Mouse (Mus musculus) lung, embryonic 14.5 days (tissue): ENCODE results near the gene Ntng2. TPM values are rescaled to one million over a fixed set of nuclear protein-coding genes. Genes with fewer than 3 reads are reported as not detected.

Source experiments
- ATAC-seq: fragments of 200-750 bp; cut with Nextera tagmentation; 2 replicates; pipeline ENCODE4 v1.8.0; 2017; ENCODE audit warnings: mild to moderate bottlenecking, moderate TSS enrichment, moderate library complexity; ENCODE audit not compliant: insufficient read depth
- DNase-seq: peaks from one replicate; pipeline ENCODE4 v3.0.0-alpha.2; 2015
- H3K27ac ChIP-seq: fragments of 300-500 bp; sonication (generic); 2 replicates; pipeline ENCODE4 v1.5.1; 2014; ENCODE audit warnings: low read depth, mild to moderate bottlenecking, moderate library complexity
- H3K27me3 ChIP-seq: fragments of 300-500 bp; sonication (generic); 2 replicates; pipeline ENCODE4 v1.6.1; 2014; ENCODE audit warnings: low read length, control low read depth; ENCODE audit not compliant: insufficient read depth
- H3K36me3 ChIP-seq: fragments of 300-500 bp; sonication (generic); 2 replicates; pipeline ENCODE4 v1.6.1; 2014; ENCODE audit warnings: control low read depth; ENCODE audit not compliant: insufficient read depth
- H3K4me1 ChIP-seq: fragments of 300-500 bp; sonication (generic); 2 replicates; pipeline ENCODE4 v1.6.1; 2014; ENCODE audit warnings: antibody characterized with exemption, control low read depth; ENCODE audit not compliant: insufficient read depth
- H3K4me2 ChIP-seq: fragments of 300-500 bp; sonication (generic); 2 replicates; pipeline ENCODE4 v1.6.1; 2014; ENCODE audit warnings: mild to moderate bottlenecking
- H3K4me3 ChIP-seq: fragments of 300-500 bp; sonication (generic); 2 replicates; pipeline ENCODE4 v1.5.1; 2014; ENCODE audit warnings: low read depth, low read length
- H3K9ac ChIP-seq: fragments of 300-500 bp; sonication (generic); 2 replicates; pipeline ENCODE4 v1.6.1; 2014
- H3K9me3 ChIP-seq: fragments of 300-500 bp; sonication (generic); 2 replicates; pipeline ENCODE4 v1.6.1; 2016; ENCODE audit warnings: low read depth, low read length, control low read depth
- CTCF ChIP-seq: IDR thresholded peaks from 2 replicates; pipeline ENCODE4 v1.5.1; 2016; ENCODE audit warnings: antibody characterized with exemption, low read depth
- WGBS: fragments of 180-500 bp; shearing (Covaris S2); extraction: QIAGEN DNeasy Blood & Tissue Kit; methylation state at CpG from one replicate; pipeline ENCODE4 v1.1.7; 2014; 5-methylcytosine and 5-hydroxymethylcytosine counted together
- polyA plus RNA-seq: library from polyadenylated mRNA; unstranded; fragments of >200 nt; fragmentation: Nextera tagmentation; extraction: Ambion mirVana; gene quantifications from 2 replicates; pipeline ENCODE4 v1.2.1, GENCODE M21; 2014

Ntng2 gene
- polyA plus RNA-seq, 1 experiment from 2014 or later, result 0.99 TPM

DNA sequence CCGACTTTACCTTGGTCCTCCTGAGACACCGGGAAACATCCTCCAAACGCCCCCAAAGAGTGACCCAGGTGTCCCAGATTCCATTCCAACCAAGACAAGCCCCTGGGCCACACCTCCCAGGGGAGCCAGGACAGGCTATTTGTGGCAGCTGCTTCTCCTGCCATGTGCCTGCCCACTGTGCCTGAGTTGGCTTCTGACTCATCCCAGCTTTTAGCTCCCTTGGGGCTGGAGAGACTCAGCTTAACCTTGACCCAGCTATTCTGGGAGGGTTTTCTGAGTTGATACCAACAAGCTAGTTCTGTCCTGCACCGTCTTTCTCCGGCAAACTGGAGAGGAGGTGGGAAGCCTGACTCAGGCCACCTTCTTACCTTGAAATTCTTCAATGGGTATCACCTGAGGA lies 54.4 kb downstream of the Ntng2 start:
- TF ChIP-seq CTCF, result no peak
- H3K4me2 ChIP-seq, result no peak overlapping the region

DNA sequence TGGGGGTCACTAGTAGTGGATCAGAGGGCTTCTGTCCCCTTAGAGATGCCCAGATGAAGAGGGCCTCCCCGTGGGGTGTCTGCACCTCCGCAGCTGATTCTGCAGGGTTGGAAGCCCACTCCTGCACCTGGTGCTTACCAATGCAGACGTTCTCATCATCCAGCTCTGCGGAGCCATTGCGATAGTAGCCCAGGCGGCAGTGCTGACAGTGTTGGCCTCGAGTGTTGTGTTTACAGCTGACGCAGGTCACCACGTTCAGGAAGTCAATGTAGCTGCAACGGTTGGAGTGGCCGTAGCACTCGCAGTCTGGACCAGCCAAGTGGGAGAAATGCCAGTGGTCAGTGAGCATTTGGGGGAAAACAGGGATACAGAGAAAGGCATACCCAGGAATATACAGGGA lies 56.0 kb downstream of the Ntng2 start:
- WGBS, result 59% methylated on average over 12 of the region's 12 CpGs
- H3K9ac ChIP-seq, result no peak overlapping the region
- no peak for TF ChIP-seq CTCF
- no peak overlapping the region for H3K27ac ChIP-seq
- no peaks in the 10 kb centered on the region for H3K36me3 ChIP-seq
- no peak overlapping the region for H3K4me3 ChIP-seq
- ATAC-seq (no peak), DNase-seq (no peak)
- H3K27me3 ChIP-seq, result peaks cover 21% of the 10 kb centered on the region
- 0 out of 2 replicates have a peak, but pooled peaks cover 3% of the 10 kb centered on the region for H3K4me1 ChIP-seq
- H3K9me3 ChIP-seq, result no peaks in the 10 kb centered on the region
- H3K4me2 ChIP-seq, result no peak overlapping the region

More for the DNA sequence above, 54.4 kb downstream of the Ntng2 start:
- DNase-seq (no peak), ATAC-seq (no peak)
- Histone ChIP-seq H3K36me3 (no peaks in the 10 kb centered on the region), H3K27ac (no peak overlapping the region), H3K4me3 (no peak overlapping the region), H3K9me3 (no peaks in the 10 kb centered on the region), H3K4me1 (0 out of 2 replicates have a peak, but pooled peaks cover 3% of the 10 kb centered on the region), H3K27me3 (peaks cover 21% of the 10 kb centered on the region), H3K9ac (no peak overlapping the region)
- 67% methylated on average over 5 of the region's 5 CpGs for WGBS

DNA sequence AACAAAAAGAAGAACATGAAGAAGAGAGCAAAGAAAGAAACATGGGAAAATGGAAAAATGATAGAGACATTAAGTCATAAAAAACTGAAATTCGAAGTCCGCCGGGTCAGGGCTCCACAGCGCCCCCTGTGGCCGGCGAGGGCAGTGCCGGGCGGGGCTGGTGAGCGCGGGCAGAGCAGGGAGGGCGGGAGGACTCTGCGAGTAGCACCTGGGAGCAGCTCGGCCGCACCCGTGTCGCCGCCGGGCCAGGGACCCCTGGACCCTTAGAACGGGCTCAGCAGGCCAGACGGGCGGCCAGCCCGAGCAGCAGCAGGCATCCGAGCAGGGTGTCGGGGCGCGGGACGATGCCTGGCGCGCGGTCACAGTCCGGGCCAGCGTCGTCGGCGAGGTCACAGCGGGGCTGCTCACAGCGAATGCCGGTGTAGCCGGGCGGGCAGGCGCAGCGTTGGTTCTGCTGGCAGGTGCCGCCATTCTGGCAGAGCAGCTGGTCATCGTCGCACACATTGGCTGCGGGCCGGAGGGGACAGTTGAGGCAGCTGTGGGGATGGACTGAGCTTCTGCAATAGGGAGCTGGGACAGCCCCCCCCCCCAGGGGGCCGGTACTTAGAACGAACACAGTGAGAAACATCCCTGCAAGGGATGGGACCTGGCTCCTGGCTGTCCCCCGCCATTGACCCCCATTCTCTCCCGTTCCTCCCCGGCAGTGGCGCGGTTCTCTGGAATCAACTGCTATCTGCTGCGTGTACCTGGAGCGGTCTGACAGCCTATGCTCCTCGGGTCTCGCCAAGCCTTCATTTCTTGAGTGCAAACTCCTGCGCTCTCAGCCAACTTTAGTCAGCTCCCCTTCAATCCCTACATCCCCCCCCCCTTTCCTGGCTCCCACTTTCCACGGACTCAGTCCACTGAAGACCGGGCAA lies 58.0 kb downstream of the Ntng2 start:
- no peak overlapping the region for H3K27ac ChIP-seq
- peaks cover 21% of the 10 kb centered on the region for H3K27me3 ChIP-seq
- no peaks in the 10 kb centered on the region for H3K36me3 ChIP-seq
- H3K4me3 ChIP-seq, result peak overlapping the region; percentile 41
- WGBS, result 1% methylated on average over 59 of the region's 61 CpGs
- H3K9ac ChIP-seq, result peak overlapping the region; percentile 44
- peak; percentile 78 for TF ChIP-seq CTCF
- H3K9me3 ChIP-seq, result no peaks in the 10 kb centered on the region
- DNase-seq (peak; percentile 78), ATAC-seq (peak; percentile 72)
- H3K4me1 ChIP-seq, result 0 out of 2 replicates have a peak, but pooled peaks cover 3% of the 10 kb centered on the region
- peak overlapping the region; percentile 95 for H3K4me2 ChIP-seq

DNA sequence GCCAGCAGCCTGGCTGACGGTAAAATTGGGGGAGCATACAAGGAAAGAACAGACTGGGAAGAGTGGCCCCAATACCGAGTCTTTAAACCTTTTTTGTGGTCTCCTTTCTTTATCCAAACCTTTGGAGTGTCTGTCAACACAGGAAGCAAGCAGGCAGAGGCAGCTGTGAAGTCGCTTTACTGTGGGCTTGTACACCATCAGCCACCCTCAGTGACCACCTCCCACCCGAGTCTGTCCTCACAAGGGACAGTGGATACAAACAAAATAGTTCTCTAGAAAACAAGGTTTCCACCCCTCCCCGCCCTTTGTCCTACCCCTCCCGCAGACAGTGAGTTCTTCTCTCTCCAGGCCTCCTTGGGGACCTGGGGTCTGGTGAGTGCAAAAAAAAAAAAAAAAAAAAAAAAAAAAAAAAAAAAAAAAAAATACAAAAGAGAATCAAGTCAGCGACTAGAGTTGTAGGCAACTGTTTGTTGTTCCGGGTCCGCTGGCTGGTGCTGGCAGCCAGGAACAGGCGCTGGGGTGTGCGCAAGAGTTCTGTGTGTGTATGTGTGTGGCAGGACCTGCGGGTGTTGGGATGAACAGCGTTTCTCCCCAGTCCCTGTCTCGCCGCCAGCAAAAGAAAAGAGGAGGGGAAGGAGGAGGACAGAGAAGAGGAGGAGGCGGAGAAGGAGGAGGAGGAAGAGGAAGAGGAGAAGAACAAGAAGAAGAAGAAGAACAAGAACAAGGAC lies 58.8 kb downstream of the Ntng2 start:
- 14% methylated on average over 16 of the region's 16 CpGs for WGBS
- 0 out of 2 replicates have a peak, but pooled peaks cover 3% of the 10 kb centered on the region for H3K4me1 ChIP-seq
- peak overlapping the region; percentile 41 for H3K4me3 ChIP-seq
- H3K36me3 ChIP-seq, result no peaks in the 10 kb centered on the region
- H3K9me3 ChIP-seq, result no peaks in the 10 kb centered on the region
- peak overlapping the region; percentile 34 for H3K9ac ChIP-seq
- H3K4me2 ChIP-seq, result peak overlapping the region; percentile 95
- H3K27ac ChIP-seq, result no peak overlapping the region
- ATAC-seq (no peak; the same call in 1 of the 2 replicates), DNase-seq (peak; percentile 59)
- TF ChIP-seq CTCF, result no peak
- H3K27me3 ChIP-seq, result peaks cover 21% of the 10 kb centered on the region

DNA sequence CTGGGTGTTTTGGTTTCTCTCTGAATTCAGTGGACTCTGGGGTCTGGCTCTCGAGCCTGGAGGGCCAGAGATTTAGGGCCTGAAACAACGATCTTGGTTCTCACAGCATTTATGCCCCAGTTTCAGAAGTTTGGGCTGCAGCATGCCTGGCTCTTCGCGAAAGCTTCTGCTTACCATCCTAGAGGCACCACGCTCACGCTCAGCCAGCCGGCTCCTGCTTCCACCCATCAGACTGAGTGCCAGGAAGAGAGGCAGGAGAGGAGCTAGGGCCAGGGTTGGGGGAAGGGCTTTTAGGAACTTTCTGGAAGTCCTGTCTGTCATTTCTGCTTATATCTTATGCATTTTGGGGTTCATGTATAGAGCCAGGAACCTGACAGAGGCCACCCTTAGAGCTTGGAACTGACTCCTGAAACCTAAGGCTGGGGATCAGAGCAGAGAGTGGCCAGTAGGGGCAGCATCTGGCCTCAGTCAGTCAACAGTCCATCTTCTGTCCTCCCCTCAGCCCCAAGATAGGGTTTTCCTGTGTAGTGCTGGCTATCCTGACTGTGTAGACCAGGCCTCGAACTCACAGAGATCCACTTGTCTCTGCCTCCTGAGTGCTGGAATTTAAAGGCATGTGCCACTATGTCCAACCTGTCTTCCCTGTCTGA lies 60.1 kb downstream of the Ntng2 start:
- H3K4me1 ChIP-seq, result 0 out of 2 replicates have a peak, but pooled peaks cover 3% of the 10 kb centered on the region
- no peaks in the 10 kb centered on the region for H3K36me3 ChIP-seq
- 84% methylated on average over 8 of the region's 8 CpGs for WGBS
- H3K9me3 ChIP-seq, result no peaks in the 10 kb centered on the region
- no peak overlapping the region for H3K9ac ChIP-seq
- H3K4me3 ChIP-seq, result no peak overlapping the region
- ATAC-seq (no peak), DNase-seq (peak; percentile 30)
- H3K27me3 ChIP-seq, result peaks cover 15% of the 10 kb centered on the region
- no peak overlapping the region for H3K27ac ChIP-seq
- H3K4me2 ChIP-seq, result no peak overlapping the region
- TF ChIP-seq CTCF, result peak; percentile 55

DNA sequence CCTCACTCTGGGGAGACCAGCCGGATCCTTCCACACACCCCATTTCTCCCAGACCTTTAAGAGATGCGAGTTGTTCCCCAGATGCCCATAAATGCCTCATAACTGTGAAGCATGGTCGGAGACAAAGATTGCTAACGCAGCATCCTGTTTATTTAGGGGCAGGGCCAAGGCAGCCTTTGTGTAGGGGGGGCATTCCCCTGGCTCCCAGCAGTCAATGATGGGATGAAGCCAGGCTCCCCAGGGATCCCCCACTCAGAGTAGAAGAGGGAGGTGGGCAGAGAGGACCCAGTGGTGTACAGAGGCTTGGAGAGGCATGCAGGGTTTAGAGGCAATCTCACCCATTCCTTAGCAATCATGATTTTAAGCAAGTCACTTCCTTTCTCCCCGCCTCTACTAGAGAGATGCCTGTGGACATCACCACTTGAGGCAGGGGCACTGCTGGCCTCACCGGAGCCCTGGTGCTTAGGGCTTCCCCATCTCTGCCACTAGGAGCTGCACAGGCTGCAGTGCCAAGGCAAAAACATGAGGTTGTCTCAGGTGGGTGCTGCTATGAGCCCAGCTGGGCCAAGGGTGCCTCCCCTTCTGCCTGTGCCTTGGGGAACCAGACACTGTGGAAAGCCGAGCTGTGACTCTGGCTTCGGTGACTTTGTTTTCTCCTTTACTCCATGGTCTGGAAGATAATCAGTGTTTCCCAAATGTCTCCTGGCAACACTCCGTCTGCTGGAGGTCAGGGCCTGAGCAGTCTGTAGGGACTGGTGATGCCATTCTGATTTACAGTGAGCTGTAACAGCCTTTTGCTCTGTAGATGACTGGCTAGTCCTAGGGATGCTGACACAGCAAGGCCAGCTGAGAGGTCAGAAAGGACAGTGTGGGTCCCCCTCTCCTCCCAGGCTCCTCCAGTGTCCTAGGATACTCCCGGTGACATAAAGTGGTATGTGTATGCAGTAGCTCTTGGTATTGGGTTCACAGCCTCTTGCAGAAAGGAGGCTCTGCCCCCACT lies 61.3 kb downstream of the Ntng2 start:
- Histone ChIP-seq H3K4me2 (no peak overlapping the region), H3K36me3 (no peaks in the 10 kb centered on the region), H3K9ac (no peak overlapping the region), H3K9me3 (no peaks in the 10 kb centered on the region), H3K27me3 (peaks cover 15% of the 10 kb centered on the region), H3K4me1 (0 out of 2 replicates have a peak, but pooled peaks cover 3% of the 10 kb centered on the region), H3K4me3 (no peak overlapping the region), H3K27ac (no peak overlapping the region)
- no peak for TF ChIP-seq CTCF
- ATAC-seq (no peak), DNase-seq (no peak)
- WGBS, result 61% methylated on average over 10 of the region's 10 CpGs
